ENCODE assay signal across 8 mouse cellular contexts in genomic region chr7:121391225-121391983, GRCm38 (mm10). TPM values are rescaled to one million over a fixed set of nuclear protein-coding genes. Genes with fewer than 3 reads are reported as not detected.
A peak's percentile ranks its signal among the peaks of the same experiment; 100 is the strongest.
DNase-seq lines count a peak whose midpoint lies in the region; ATAC-seq lines count a peak whose summit lies in the region.

TSS of gene Hs3st2 (plus strand) at chr7:121391859.

- H3K4me1 ChIP-seq in forebrain, embryonic 10.5 days = peaks cover 18% of the 10 kb centered on the region
- H3K4me1 ChIP-seq in hindbrain, embryonic 16.5 days (ENCODE audit: control insufficient read depth, insufficient read depth, low read depth, low read length) = peaks cover 11% of the 10 kb centered on the region; the same call in 1 of the 2 replicates
- peaks cover 2% of the 10 kb centered on the region; the same call in 1 of the 2 replicates for H3K4me1 ChIP-seq in midbrain, embryonic 14.5 days (ENCODE audit: control insufficient read depth, insufficient read depth, low read length)

- H3K9me3 ChIP-seq in forebrain, embryonic 10.5 days = no peaks in the 10 kb centered on the region
- no peaks in the 10 kb centered on the region for H3K9me3 ChIP-seq in hindbrain, embryonic 16.5 days (ENCODE audit: control insufficient read depth, low read length)
- no peaks in the 10 kb centered on the region for H3K9me3 ChIP-seq in midbrain, embryonic 14.5 days (ENCODE audit: control insufficient read depth, low read length)

- H3K36me3 ChIP-seq in forebrain, embryonic 10.5 days (replicated peaks) = no peaks in the 10 kb centered on the region
- H3K36me3 ChIP-seq in hindbrain, embryonic 16.5 days (ENCODE audit: control insufficient read depth, insufficient read depth, low read length) = no peaks in the 10 kb centered on the region
- H3K36me3 ChIP-seq in midbrain, embryonic 14.5 days (ENCODE audit: control insufficient read depth, insufficient read depth, low read length) = no peaks in the 10 kb centered on the region

- peak within 1 kb of the TSS; percentile 48 for H3K4me3 ChIP-seq in forebrain, embryonic 10.5 days
- peak within 1 kb of the TSS; percentile 59 for H3K4me3 ChIP-seq in hindbrain, embryonic 16.5 days (ENCODE audit: low read length)
- peak within 1 kb of the TSS; percentile 49 for H3K4me3 ChIP-seq in midbrain, embryonic 14.5 days (replicated peaks; ENCODE audit: low read depth, low read length)

- no peak for ATAC-seq in CD4-positive, CD25-positive, alpha-beta regulatory T cell, adult 4 months
- peak; percentile 70 for ATAC-seq in hindbrain, embryonic 16.5 days
- ATAC-seq in midbrain, embryonic 14.5 days (ENCODE audit: low FRiP score, low TSS enrichment) = peak; percentile 43

- WGBS in forebrain, embryonic 10.5 days = 3% methylated on average over 19 of the region's 22 CpGs
- WGBS in hindbrain, embryonic 16.5 days = under 1% methylated on average over 21 of the region's 22 CpGs
- WGBS in midbrain, embryonic 14.5 days = 1% methylated on average over 22 of the region's 22 CpGs

- peak within 1 kb of the TSS; percentile 88 for H3K4me2 ChIP-seq in hindbrain, embryonic 16.5 days (ENCODE audit: low read length)
- peak within 1 kb of the TSS; percentile 81 for H3K4me2 ChIP-seq in midbrain, embryonic 14.5 days (ENCODE audit: low read length)

- intact Hi-C loops in left cerebral cortex, postnatal 36 days (cut with DNase I) = loop anchor here (5.0 to 10.0 kb wide), 3 partner anchors 143 to 251 kb away; no protein-coding TSS in a partner anchor

- DNase-seq in CD4-positive, CD25-positive, alpha-beta regulatory T cell, adult 2 months (ENCODE audit: low read depth, low spot score) = peak; percentile 5
- peak; percentile 24 for DNase-seq in adrenal gland, adult 2 months
- DNase-seq in forebrain, embryonic 10.5 days (ENCODE audit: extremely low spot score, low spot score) = peak; percentile 71
- peak; percentile 51 to 52 for DNase-seq in left cerebral cortex, postnatal 36 days (ENCODE audit: low spot score in 2 of 2)
- DNase-seq in midbrain, embryonic 14.5 days = peak; percentile 78
- peak; percentile 35 to 77 for DNase-seq in spleen, postnatal 4 days (ENCODE audit: low spot score in 2 of 2)

- no peak within 1 kb of the TSS for H3K27ac ChIP-seq in forebrain, embryonic 10.5 days
- no peak within 1 kb of the TSS for H3K27ac ChIP-seq in hindbrain, embryonic 16.5 days (ENCODE audit: low read depth, low read length)
- no peak within 1 kb of the TSS for H3K27ac ChIP-seq in midbrain, embryonic 14.5 days (replicated peaks; ENCODE audit: low read depth, low read length)

- peaks cover 58% of the 10 kb centered on the region for H3K27me3 ChIP-seq in forebrain, embryonic 10.5 days (ENCODE audit: poor library complexity, severe bottlenecking)
- H3K27me3 ChIP-seq in hindbrain, embryonic 16.5 days (replicated peaks; ENCODE audit: control insufficient read depth, insufficient read depth, low read length) = peaks cover 30% of the 10 kb centered on the region
- peaks cover 38% of the 10 kb centered on the region for H3K27me3 ChIP-seq in midbrain, embryonic 14.5 days (ENCODE audit: control insufficient read depth, insufficient read depth, low read length)

- peak within 1 kb of the TSS; percentile 65 for H3K9ac ChIP-seq in hindbrain, embryonic 16.5 days (ENCODE audit: low read depth, low read length)
- H3K9ac ChIP-seq in midbrain, embryonic 14.5 days (replicated peaks; ENCODE audit: low read length) = peak within 1 kb of the TSS; percentile 54

RNA-seq across cellular contexts. Expression of gene Hs3st2, which starts in this region (rescaled TPM):
- polyA plus RNA-seq in CD4-positive, CD25-positive, alpha-beta regulatory T cell, adult 4 months (2017; shearing (Covaris generic)) = not detected
- 1 to 10 TPM; 2.8 to 4.9 TPM for total RNA-seq in adrenal gland, adult 2 months (2021)
- 1.1 and 1.6 TPM in 2 replicates for polyA plus RNA-seq in adrenal gland, adult 2 months (2012; rRNA removed)
- polyA plus RNA-seq in forebrain, embryonic 10.5 days (2016; fragmentation: Nextera tagmentation; extraction: Ambion mirVana) = not detected in 2 replicates
- polyA plus RNA-seq in hindbrain, embryonic 16.5 days (2015; fragmentation: Nextera tagmentation; extraction: Ambion mirVana) = 19.7 and 20.2 TPM in 2 replicates
- total RNA-seq in left cerebral cortex, postnatal 36 days (2021) = 10 to 100 TPM; 54.3 to 67.7 TPM
- 10.2 and 13.9 TPM in 2 replicates for polyA plus RNA-seq in midbrain, embryonic 14.5 days (2014; fragmentation: Nextera tagmentation; extraction: Ambion mirVana)

Comparison
In these comparisons a context has a peak if more than half of its experiments do, and no peak if none do; other contexts are left out.
1. RNA of gene Hs3st2 (total RNA-seq): 54.3 to 67.7 TPM in left cerebral cortex, postnatal 36 days; 2.8 to 4.9 TPM in adrenal gland, adult 2 months; every median in the first group is over 4 times any median in the second.
2. Peak in DNase-seq and H3K4me3 ChIP-seq in forebrain, embryonic 10.5 days; RNA of the gene not detected or under 1 TPM.
3. DNase-seq: peak in every context shown above with its lines; median percentile 78 in midbrain, embryonic 14.5 days; 71 in forebrain, embryonic 10.5 days; 56 in spleen, postnatal 4 days; 52 in left cerebral cortex, postnatal 36 days; 24 in adrenal gland, adult 2 months; 5 in CD4-positive, CD25-positive, alpha-beta regulatory T cell, adult 2 months.
4. Peak in every context shown above with its lines, with median percentiles within 50 percentile points of each other: H3K4me3 ChIP-seq.